Mouse (Mus musculus): ENCODE results near the gene Ldlrad3. TPM values are rescaled to one million over a fixed set of nuclear protein-coding genes. Genes with fewer than 3 reads are reported as not detected.

Gene Ldlrad3
- polyA plus RNA-seq, 1 experiment = 1.3 TPM

DNA sequence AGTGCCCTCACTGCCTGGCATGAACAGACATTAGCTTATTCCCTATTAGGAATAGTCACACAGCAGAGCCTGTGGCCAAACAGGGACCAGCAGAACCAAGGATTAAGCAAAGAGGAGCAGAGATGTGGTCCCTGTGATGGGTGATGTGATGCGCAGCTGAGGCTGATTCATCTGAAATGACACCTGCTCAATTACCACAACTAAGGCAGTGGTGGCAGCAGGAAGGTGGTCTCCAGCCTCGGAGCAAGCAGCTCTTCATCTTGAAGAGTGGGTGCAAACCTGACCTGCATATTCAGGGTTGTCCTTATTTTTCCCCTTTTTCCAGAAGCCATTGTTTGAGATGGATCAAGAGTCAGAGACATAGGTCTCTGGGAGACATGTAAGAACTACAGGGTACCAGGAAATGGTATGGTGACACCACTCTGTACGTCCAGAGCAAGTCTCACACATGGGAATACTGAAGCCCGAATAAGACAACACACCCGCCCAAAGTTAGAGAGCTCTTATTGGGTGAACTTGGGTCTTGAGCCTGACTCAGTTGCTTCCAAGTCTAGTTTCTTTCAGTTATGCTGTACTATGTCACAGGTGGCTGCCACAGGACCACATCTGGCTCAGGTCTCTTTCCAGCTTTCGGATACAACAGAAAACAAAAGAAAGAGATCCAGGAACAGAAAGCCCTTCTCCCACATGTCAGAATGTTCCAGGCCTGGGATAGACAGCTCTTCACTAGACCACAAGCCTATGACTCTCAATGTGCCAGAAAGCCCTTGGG lies 112.7 kb downstream of the Ldlrad3 start:
- no peaks in the 10 kb centered on the region for H3K4me1 ChIP-seq (ENCODE audit: control insufficient read depth, insufficient read depth, insufficient read length, low read length)
- no peaks in the 10 kb centered on the region for H3K36me3 ChIP-seq (ENCODE audit: control insufficient read depth, insufficient read depth, low read length)
- no peak overlapping the region for H3K27ac ChIP-seq (ENCODE audit: insufficient read depth, low read depth, low read length)
- no peak for TF ChIP-seq CTCF (IDR thresholded peaks at IDR 0.05; ENCODE audit: extremely low read depth, insufficient read length, insufficient replicate concordance, low read depth, low read length)
- TF ChIP-seq POLR2A (IDR thresholded peaks at IDR 0.05; ENCODE audit: low read depth, low read length) = no peak
- 89% methylated on average over 6 of the region's 6 CpGs for WGBS
- no peak overlapping the region for H3K4me3 ChIP-seq (ENCODE audit: low read depth, low read length)
- no peaks in the 10 kb centered on the region for H3K27me3 ChIP-seq (ENCODE audit: control insufficient read depth, insufficient read depth, low read length)

DNA sequence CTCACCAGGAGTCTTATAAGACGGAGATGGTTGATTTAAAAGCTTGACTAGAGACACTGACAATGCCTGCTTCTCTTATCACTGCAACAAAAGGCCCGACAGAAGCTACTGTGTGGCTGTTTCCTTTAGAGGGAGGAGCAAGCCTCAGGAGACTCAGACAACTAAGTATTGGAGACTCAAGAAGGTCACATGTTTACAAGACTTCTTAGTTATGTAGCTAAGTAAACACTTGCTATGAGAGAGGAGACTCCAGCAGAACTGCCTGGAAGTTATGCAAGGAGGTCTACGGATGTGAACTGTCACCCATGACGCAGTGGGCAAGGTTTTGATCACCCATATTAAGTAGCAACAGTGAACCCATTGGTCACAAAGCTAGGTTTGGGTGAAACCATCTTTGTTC lies 113.3 kb downstream of the Ldlrad3 start:
- WGBS = 58% methylated on average over 4 of the region's 4 CpGs
- no peak overlapping the region for H3K4me3 ChIP-seq (ENCODE audit: low read depth, low read length)
- TF ChIP-seq POLR2A (IDR thresholded peaks at IDR 0.05; ENCODE audit: low read depth, low read length) (no peak), CTCF (IDR thresholded peaks at IDR 0.05; ENCODE audit: extremely low read depth, insufficient read length, insufficient replicate concordance, low read depth, low read length) (no peak)
- H3K27ac ChIP-seq (ENCODE audit: insufficient read depth, low read depth, low read length) = no peak overlapping the region
- no peaks in the 10 kb centered on the region for H3K4me1 ChIP-seq (ENCODE audit: control insufficient read depth, insufficient read depth, insufficient read length, low read length)
- no peaks in the 10 kb centered on the region for H3K36me3 ChIP-seq (ENCODE audit: control insufficient read depth, insufficient read depth, low read length)
- no peaks in the 10 kb centered on the region for H3K27me3 ChIP-seq (ENCODE audit: control insufficient read depth, insufficient read depth, low read length)

DNA sequence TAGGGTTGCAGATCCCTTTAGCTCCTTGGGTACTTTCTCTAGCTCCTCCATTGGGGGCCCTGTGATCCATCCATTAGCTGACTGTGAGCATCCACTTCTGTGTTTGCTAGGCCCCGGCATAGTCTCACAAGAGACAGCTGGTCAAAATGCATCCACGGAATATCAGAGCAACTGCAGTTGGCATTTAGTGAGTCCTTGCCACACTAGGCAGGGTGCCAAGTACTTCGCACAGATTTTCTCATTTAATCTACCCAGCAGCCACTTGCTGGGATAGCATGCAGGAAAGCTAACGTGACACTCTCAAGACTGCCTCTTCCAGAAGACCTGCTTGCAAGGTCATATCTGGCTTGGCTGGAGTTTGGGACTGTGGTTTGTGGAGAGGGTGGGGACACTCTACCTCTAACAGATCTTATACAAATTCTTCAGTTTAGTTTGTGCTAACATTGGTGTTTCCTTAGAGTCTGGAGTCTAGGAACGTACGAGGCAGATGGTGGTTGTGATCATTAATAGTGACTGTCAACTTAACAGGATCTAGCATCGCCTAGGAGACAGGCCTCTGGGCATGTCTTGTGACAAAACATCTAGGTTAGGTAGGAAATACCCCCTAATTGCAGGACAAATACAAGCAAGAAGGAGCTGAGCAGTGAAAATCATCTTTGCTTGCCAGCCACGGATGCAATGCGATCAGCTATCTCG lies 115.0 kb downstream of the Ldlrad3 start:
- Histone ChIP-seq H3K4me1 (ENCODE audit: control insufficient read depth, insufficient read depth, insufficient read length, low read length) (no peaks in the 10 kb centered on the region), H3K27ac (ENCODE audit: insufficient read depth, low read depth, low read length) (no peak overlapping the region), H3K27me3 (ENCODE audit: control insufficient read depth, insufficient read depth, low read length) (no peaks in the 10 kb centered on the region), H3K4me3 (ENCODE audit: low read depth, low read length) (no peak overlapping the region), H3K36me3 (ENCODE audit: control insufficient read depth, insufficient read depth, low read length) (no peaks in the 10 kb centered on the region)
- TF ChIP-seq POLR2A (IDR thresholded peaks at IDR 0.05; ENCODE audit: low read depth, low read length) (no peak), CTCF (IDR thresholded peaks at IDR 0.05; ENCODE audit: extremely low read depth, insufficient read length, insufficient replicate concordance, low read depth, low read length) (no peak)
- 85% methylated on average over 10 of the region's 10 CpGs for WGBS

DNA sequence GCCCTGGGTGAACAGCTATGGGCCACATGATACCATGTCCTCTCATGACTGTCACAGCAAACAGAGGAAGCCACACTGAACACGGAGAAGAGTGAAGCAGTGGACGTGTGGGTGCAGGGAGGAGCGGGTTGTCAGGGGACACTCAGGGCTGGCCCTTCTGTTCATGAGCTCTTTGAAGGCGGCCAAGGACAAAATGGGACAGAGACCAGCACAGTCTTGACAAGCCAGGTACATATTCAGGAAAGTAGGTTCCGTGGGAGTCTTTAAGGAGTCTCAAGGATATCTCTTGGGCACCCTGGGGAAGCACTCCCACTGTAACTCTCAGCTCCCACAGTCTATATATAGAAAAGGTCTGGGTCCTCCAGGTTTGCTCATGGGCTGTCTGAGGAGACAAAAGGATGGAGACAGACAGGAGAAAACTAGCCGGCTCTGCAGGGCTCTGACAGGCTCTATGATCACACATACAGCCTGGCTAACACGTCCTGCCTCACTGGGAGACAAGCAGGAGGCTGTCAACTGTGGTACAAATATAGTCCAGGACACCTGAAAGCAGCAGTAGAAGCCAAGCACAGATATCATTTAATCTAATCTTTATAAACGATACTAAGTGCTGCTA lies 121.3 kb downstream of the Ldlrad3 start:
- no peaks in the 10 kb centered on the region for H3K36me3 ChIP-seq (ENCODE audit: control insufficient read depth, insufficient read depth, low read length)
- H3K4me3 ChIP-seq (ENCODE audit: low read depth, low read length) = no peak overlapping the region
- 84% methylated on average over 8 of the region's 8 CpGs for WGBS
- no peaks in the 10 kb centered on the region for H3K4me1 ChIP-seq (ENCODE audit: control insufficient read depth, insufficient read depth, insufficient read length, low read length)
- no peaks in the 10 kb centered on the region for H3K27me3 ChIP-seq (ENCODE audit: control insufficient read depth, insufficient read depth, low read length)
- no peak overlapping the region for H3K27ac ChIP-seq (ENCODE audit: insufficient read depth, low read depth, low read length)
- no peak for TF ChIP-seq CTCF (IDR thresholded peaks at IDR 0.05; ENCODE audit: extremely low read depth, insufficient read length, insufficient replicate concordance, low read depth, low read length)
- no peak for TF ChIP-seq POLR2A (IDR thresholded peaks at IDR 0.05; ENCODE audit: low read depth, low read length)

DNA sequence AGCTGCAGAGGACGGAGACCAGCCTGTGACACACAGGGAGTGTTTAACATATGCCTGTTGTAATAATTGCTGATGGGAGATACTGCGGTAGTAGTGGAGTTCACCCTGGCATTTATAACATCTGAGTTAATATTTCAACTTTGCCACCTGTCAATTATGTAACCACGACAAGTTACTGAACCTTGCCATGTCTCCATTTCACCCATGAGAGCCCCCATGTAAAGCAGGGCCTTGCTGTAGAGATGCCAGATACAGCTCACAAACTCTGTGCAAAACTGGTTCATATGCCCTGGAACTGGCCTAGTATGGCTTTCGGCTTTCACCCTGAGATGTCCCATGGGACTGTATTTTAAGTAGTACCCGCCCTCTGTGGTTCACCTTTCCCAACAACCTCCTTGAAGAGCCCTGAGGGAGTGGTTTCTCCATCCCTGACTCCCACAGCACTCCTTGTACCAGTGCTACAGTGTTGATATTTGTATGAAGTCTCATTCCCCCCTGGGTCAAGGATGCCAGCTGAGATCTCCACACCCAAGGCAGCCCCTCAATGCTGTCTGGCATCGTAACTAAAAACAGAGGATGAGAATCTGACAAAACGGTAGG lies 122.2 kb downstream of the Ldlrad3 start:
- no peaks in the 10 kb centered on the region for H3K27me3 ChIP-seq (ENCODE audit: control insufficient read depth, insufficient read depth, low read length)
- TF ChIP-seq CTCF (IDR thresholded peaks at IDR 0.05; ENCODE audit: extremely low read depth, insufficient read length, insufficient replicate concordance, low read depth, low read length) = no peak
- TF ChIP-seq POLR2A (IDR thresholded peaks at IDR 0.05; ENCODE audit: low read depth, low read length) = no peak
- H3K36me3 ChIP-seq (ENCODE audit: control insufficient read depth, insufficient read depth, low read length) = no peaks in the 10 kb centered on the region
- no peak overlapping the region for H3K4me3 ChIP-seq (ENCODE audit: low read depth, low read length)
- H3K4me1 ChIP-seq (ENCODE audit: control insufficient read depth, insufficient read depth, insufficient read length, low read length) = no peaks in the 10 kb centered on the region
- WGBS = 59% methylated on average over 7 of the region's 7 CpGs
- H3K27ac ChIP-seq (ENCODE audit: insufficient read depth, low read depth, low read length) = no peak overlapping the region

DNA sequence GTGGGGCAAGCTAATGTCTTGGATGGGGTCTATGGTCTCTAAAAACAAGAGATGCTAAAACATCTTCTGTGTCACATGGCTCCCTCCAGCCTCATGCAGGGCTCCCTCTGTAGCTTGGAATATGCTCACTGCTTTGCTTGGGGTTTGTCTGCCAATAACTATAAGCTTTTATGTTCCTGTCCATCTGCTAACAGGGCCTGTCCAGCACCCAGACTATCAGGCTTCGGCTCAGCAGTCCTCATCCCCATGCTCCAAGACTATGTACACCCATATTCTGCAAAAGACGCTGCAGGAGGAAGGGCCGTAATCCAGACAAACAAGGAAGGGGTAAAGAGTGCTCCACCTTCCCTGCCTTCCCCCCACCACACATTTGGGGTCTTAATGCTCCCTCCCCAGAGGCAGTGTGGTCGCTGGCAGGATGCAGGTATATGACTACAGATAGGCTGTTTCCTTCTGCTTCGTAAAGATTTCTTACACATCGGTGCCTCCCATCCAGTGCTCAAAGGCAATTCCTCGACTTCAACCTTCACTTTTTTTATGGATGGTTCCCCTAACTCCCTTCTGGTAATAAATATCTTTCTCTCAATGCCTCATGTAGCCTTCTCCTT lies 123.2 kb downstream of the Ldlrad3 start:
- WGBS = 74% methylated on average over 7 of the region's 7 CpGs
- H3K36me3 ChIP-seq (ENCODE audit: control insufficient read depth, insufficient read depth, low read length) = no peaks in the 10 kb centered on the region
- no peak for TF ChIP-seq CTCF (IDR thresholded peaks at IDR 0.05; ENCODE audit: extremely low read depth, insufficient read length, insufficient replicate concordance, low read depth, low read length)
- no peak for TF ChIP-seq POLR2A (IDR thresholded peaks at IDR 0.05; ENCODE audit: low read depth, low read length)
- H3K27me3 ChIP-seq (ENCODE audit: control insufficient read depth, insufficient read depth, low read length) = no peaks in the 10 kb centered on the region
- no peak overlapping the region for H3K4me3 ChIP-seq (ENCODE audit: low read depth, low read length)
- H3K27ac ChIP-seq (ENCODE audit: insufficient read depth, low read depth, low read length) = no peak overlapping the region
- H3K4me1 ChIP-seq (ENCODE audit: control insufficient read depth, insufficient read depth, insufficient read length, low read length) = no peaks in the 10 kb centered on the region
